Mouse (Mus musculus) limb, embryonic 12.5 days (tissue): ENCODE data around the gene Stat5b. TPM values are rescaled to one million over a fixed set of nuclear protein-coding genes. Genes with fewer than 3 reads are reported as not detected.
A peak's percentile ranks its signal among the peaks of the same experiment; 100 is the strongest.

Experiments
- ATAC-seq: fragments of 200-750 bp; cut with Nextera tagmentation; 2 replicates; pipeline ENCODE4 v1.8.0; 2017; ENCODE audit warnings: low read depth, moderate TSS enrichment; ENCODE audit not compliant: insufficient number of reproducible peaks, insufficient read depth, low FRiP score, low TSS enrichment
- H3K27ac ChIP-seq: fragments of 300-500 bp; sonication (generic); 2 replicates; pipeline ENCODE4 v1.5.1; 2016; ENCODE audit warnings: mild to moderate bottlenecking, moderate library complexity
- H3K27me3 ChIP-seq: fragments of 300-500 bp; sonication (generic); 2 replicates; pipeline ENCODE4 v1.6.1; 2016; ENCODE audit warnings: mild to moderate bottlenecking, moderate library complexity
- H3K36me3 ChIP-seq: fragments of 300-500 bp; sonication (generic); 2 replicates; pipeline ENCODE4 v1.6.1; 2016; ENCODE audit warnings: mild to moderate bottlenecking, moderate library complexity
- H3K4me1 ChIP-seq: fragments of 300-500 bp; sonication (generic); replicated peaks from 2 replicates; pipeline ENCODE4 v1.6.1; 2016
- H3K4me2 ChIP-seq: fragments of 300-500 bp; sonication (generic); 2 replicates; pipeline ENCODE4 v1.6.1; 2016; ENCODE audit warnings: mild to moderate bottlenecking, moderate library complexity
- H3K4me3 ChIP-seq: fragments of 300-500 bp; sonication (generic); replicated peaks from 2 replicates; pipeline ENCODE4 v1.5.1; 2016; ENCODE audit warnings: mild to moderate bottlenecking
- H3K9ac ChIP-seq: fragments of 300-500 bp; sonication (generic); replicated peaks from 2 replicates; pipeline ENCODE4 v1.6.1; 2016; ENCODE audit warnings: mild to moderate bottlenecking, moderate library complexity
- H3K9me3 ChIP-seq: fragments of 300-500 bp; sonication (generic); 2 replicates; pipeline ENCODE4 v1.6.1; 2016; ENCODE audit warnings: mild to moderate bottlenecking, moderate library complexity
- WGBS: fragments of 180-500 bp; shearing (Covaris S2); methylation state at CpG from one replicate; pipeline ENCODE4 v1.1.7; 2016; 5-methylcytosine and 5-hydroxymethylcytosine counted together
- polyA plus RNA-seq: library from polyadenylated mRNA; unstranded; fragments of >200 nt; fragmentation: Nextera tagmentation; extraction: Ambion mirVana; gene quantifications from 2 replicates; pipeline ENCODE4 v1.2.1, GENCODE M21; 2016

Stat5b gene
- polyA plus RNA-seq, 1 experiment from 2014 or later, result 20.4 TPM

- Histone ChIP-seq H3K4me2 (no peak overlapping the region), H3K27ac (no peak overlapping the region), H3K27me3 (no peaks in the 10 kb centered on the region), H3K4me3 (no peak overlapping the region), H3K4me1 (no peaks in the 10 kb centered on the region), H3K9ac (no peak overlapping the region), H3K36me3 (peaks cover 65% of the 10 kb centered on the region), H3K9me3 (no peaks in the 10 kb centered on the region)
- ATAC-seq, result no peak
- 56% methylated on average over 10 of the region's 10 CpGs for whole genome bisulfite sequencing
These were observed 37.9 kb upstream of the Stat5b start for GRCm38 (mm10) chr11:100888348-100888820.

GRCm38 (mm10) chr11:100887764-100888163 is 37.2 kb upstream of the Stat5b start:
- no peak for ATAC-seq
- no peak overlapping the region for H3K4me3 ChIP-seq
- no peak overlapping the region for H3K4me2 ChIP-seq
- H3K27me3 ChIP-seq, result no peaks in the 10 kb centered on the region
- peaks cover 61% of the 10 kb centered on the region for H3K36me3 ChIP-seq
- H3K9me3 ChIP-seq, result no peaks in the 10 kb centered on the region
- 87% methylated on average over 3 of the region's 3 CpGs for WGBS
- no peaks in the 10 kb centered on the region for H3K4me1 ChIP-seq
- H3K9ac ChIP-seq, result no peak overlapping the region
- no peak overlapping the region for H3K27ac ChIP-seq

- ATAC-seq, result no peak
These were observed 36.7 kb upstream of the Stat5b start for GRCm38 (mm10) chr11:100887236-100887635.

GRCm38 (mm10) chr11:100886188-100886740 is 35.7 kb upstream of the Stat5b start:
- WGBS, result 45% methylated on average over 8 of the region's 8 CpGs

More at GRCm38 (mm10) chr11:100887236-100887635, 36.7 kb upstream of the Stat5b start:
- 78% methylated on average over 4 of the region's 4 CpGs for WGBS
- Histone ChIP-seq H3K4me1 (no peaks in the 10 kb centered on the region), H3K36me3 (peaks cover 55% of the 10 kb centered on the region), H3K27ac (no peak overlapping the region), H3K4me2 (no peak overlapping the region), H3K9ac (no peak overlapping the region), H3K4me3 (no peak overlapping the region), H3K9me3 (no peaks in the 10 kb centered on the region), H3K27me3 (no peaks in the 10 kb centered on the region)

GRCm38 (mm10) chr11:100885472-100885871 is 34.9 kb upstream of the Stat5b start:
- H3K27me3 ChIP-seq, result no peaks in the 10 kb centered on the region
- no peak overlapping the region for H3K4me3 ChIP-seq
- no peak overlapping the region for H3K9ac ChIP-seq
- no peak for ATAC-seq
- no peak overlapping the region for H3K4me2 ChIP-seq
- no peaks in the 10 kb centered on the region for H3K9me3 ChIP-seq
- H3K36me3 ChIP-seq, result peaks cover 46% of the 10 kb centered on the region
- peak overlapping the region; percentile 1; the same call in 1 of the 2 replicates for H3K27ac ChIP-seq
- no peaks in the 10 kb centered on the region for H3K4me1 ChIP-seq

More at GRCm38 (mm10) chr11:100886188-100886740, 35.7 kb upstream of the Stat5b start:
- Histone ChIP-seq H3K27me3 (no peaks in the 10 kb centered on the region), H3K4me1 (no peaks in the 10 kb centered on the region), H3K36me3 (peaks cover 52% of the 10 kb centered on the region), H3K4me2 (no peak overlapping the region), H3K27ac (no peak overlapping the region), H3K4me3 (no peak overlapping the region), H3K9me3 (no peaks in the 10 kb centered on the region), H3K9ac (peak overlapping the region; percentile 12; the same call in 1 of the 2 replicates)
- no peak for ATAC-seq

GRCm38 (mm10) chr11:100883640-100884039 is 33.1 kb upstream of the Stat5b start:
- H3K27ac ChIP-seq, result no peak overlapping the region
- 93% methylated on average over 10 of the region's 10 CpGs for WGBS

GRCm38 (mm10) chr11:100879321-100880078 is 29.0 kb upstream of the Stat5b start:
- no peaks in the 10 kb centered on the region for H3K27me3 ChIP-seq
- H3K9ac ChIP-seq, result no peak overlapping the region
- H3K9me3 ChIP-seq, result no peaks in the 10 kb centered on the region
- 83% methylated on average over 15 of the region's 15 CpGs for WGBS
- no peak overlapping the region for H3K27ac ChIP-seq
- no peak overlapping the region for H3K4me2 ChIP-seq
- no peak for ATAC-seq
- H3K4me1 ChIP-seq, result no peaks in the 10 kb centered on the region
- no peaks in the 10 kb centered on the region for H3K36me3 ChIP-seq
- no peak overlapping the region for H3K4me3 ChIP-seq

More at GRCm38 (mm10) chr11:100883640-100884039, 33.1 kb upstream of the Stat5b start:
- ATAC-seq, result no peak
- H3K4me1 ChIP-seq, result no peaks in the 10 kb centered on the region
- peaks cover 31% of the 10 kb centered on the region for H3K36me3 ChIP-seq
- no peak overlapping the region for H3K9ac ChIP-seq
- H3K4me2 ChIP-seq, result no peak overlapping the region
- H3K4me3 ChIP-seq, result no peak overlapping the region
- H3K9me3 ChIP-seq, result no peaks in the 10 kb centered on the region
- no peaks in the 10 kb centered on the region for H3K27me3 ChIP-seq

- Histone ChIP-seq H3K27me3 (no peaks in the 10 kb centered on the region; the same call in 1 of the 2 replicates), H3K4me3 (no peak overlapping the region), H3K9ac (no peak overlapping the region), H3K4me2 (no peak overlapping the region), H3K36me3 (no peaks in the 10 kb centered on the region), H3K27ac (no peak overlapping the region), H3K9me3 (no peaks in the 10 kb centered on the region), H3K4me1 (no peaks in the 10 kb centered on the region)
- 72% methylated on average over 3 of the region's 3 CpGs for WGBS
- no peak for ATAC-seq
These were observed 25.2 kb upstream of the Stat5b start for GRCm38 (mm10) chr11:100875761-100876160.

GRCm38 (mm10) chr11:100870968-100871350 is 20.4 kb upstream of the Stat5b start:
- Histone ChIP-seq H3K4me1 (no peaks in the 10 kb centered on the region), H3K36me3 (no peaks in the 10 kb centered on the region), H3K9me3 (no peaks in the 10 kb centered on the region), H3K4me3 (no peak overlapping the region), H3K27me3 (no peaks in the 10 kb centered on the region; the same call in 1 of the 2 replicates), H3K9ac (no peak overlapping the region), H3K4me2 (no peak overlapping the region), H3K27ac (no peak overlapping the region)
- ATAC-seq, result no peak
- 71% methylated on average over 8 of the region's 8 CpGs for WGBS

GRCm38 (mm10) chr11:100870256-100870967 is 19.9 kb upstream of the Stat5b start:
- H3K4me2 ChIP-seq, result no peak overlapping the region
- WGBS, result 89% methylated on average over 10 of the region's 10 CpGs
- H3K4me1 ChIP-seq, result no peaks in the 10 kb centered on the region
- no peaks in the 10 kb centered on the region for H3K36me3 ChIP-seq
- H3K27me3 ChIP-seq, result no peaks in the 10 kb centered on the region; the same call in 1 of the 2 replicates
- no peak overlapping the region for H3K4me3 ChIP-seq
- no peaks in the 10 kb centered on the region for H3K9me3 ChIP-seq
- H3K9ac ChIP-seq, result no peak overlapping the region
- no peak overlapping the region for H3K27ac ChIP-seq
- ATAC-seq, result no peak

- WGBS, result 85% methylated on average over 7 of the region's 7 CpGs
- no peak overlapping the region for H3K9ac ChIP-seq
These were observed 15.1 kb upstream of the Stat5b start for GRCm38 (mm10) chr11:100865618-100866017.

More at GRCm38 (mm10) chr11:100865618-100866017, 15.1 kb upstream of the Stat5b start:
- peaks cover 11% of the 10 kb centered on the region for H3K4me1 ChIP-seq
- H3K36me3 ChIP-seq, result no peaks in the 10 kb centered on the region
- H3K27me3 ChIP-seq, result peaks cover 31% of the 10 kb centered on the region
- no peaks in the 10 kb centered on the region for H3K9me3 ChIP-seq
- H3K27ac ChIP-seq, result no peak overlapping the region
- no peak overlapping the region for H3K4me3 ChIP-seq
- H3K4me2 ChIP-seq, result no peak overlapping the region
- no peak for ATAC-seq
